Mouse (Mus musculus) mouse trophoblast stem cell (cell line): ENCODE results near the gene Babam2.

ENCODE experiments used
- in situ Hi-C, 2 experiments: fragments of 300-500 bp; cut with MseI, MboI; formaldehyde crosslinking; loops; 2 replicates in 1 of 2; 3 replicates in 1 of 2; pipeline ENCODE4 v1.15.1; 2025

Babam2 gene

GRCm38 (mm10) chr5:31984369-31984961 is 287.0 kb downstream of the Babam2 start:
- in situ Hi-C loops, result no loop called here

GRCm38 (mm10) chr5:31985021-31985420 is 287.5 kb downstream of the Babam2 start:
- in situ Hi-C loops, result no loop called here

GRCm38 (mm10) chr5:31987541-31988307 is 290.2 kb downstream of the Babam2 start:
- in situ Hi-C loops, result no loop called here

- in situ Hi-C loops, result no loop called here
Measured at GRCm38 (mm10) chr5:31997189-31997954, 299.9 kb downstream of the Babam2 start.

GRCm38 (mm10) chr5:31998806-31999205 is 301.3 kb downstream of the Babam2 start:
- in situ Hi-C loops, result no loop called here

- in situ Hi-C loops, result no loop called here
Measured at GRCm38 (mm10) chr5:32000076-32000475, 302.6 kb downstream of the Babam2 start.

GRCm38 (mm10) chr5:32001266-32001665 is 303.8 kb downstream of the Babam2 start:
- in situ Hi-C loops, result no loop called here

- in situ Hi-C loops, result no loop called here
Measured at GRCm38 (mm10) chr5:32001771-32002170, 304.3 kb downstream of the Babam2 start.

- in situ Hi-C loops, result no loop called here
Measured at GRCm38 (mm10) chr5:32008401-32008800, 310.9 kb downstream of the Babam2 start.

GRCm38 (mm10) chr5:32010056-32010455 is 312.6 kb downstream of the Babam2 start:
- in situ Hi-C loops, result no loop called here

- in situ Hi-C loops, result no loop called here
Measured at GRCm38 (mm10) chr5:32013053-32013452, 315.6 kb downstream of the Babam2 start.

GRCm38 (mm10) chr5:32014786-32015185 is 317.3 kb downstream of the Babam2 start:
- in situ Hi-C loops, result no loop called here

GRCm38 (mm10) chr5:32015949-32016478 is 318.5 kb downstream of the Babam2 start:
- in situ Hi-C loops, result no loop called here

- in situ Hi-C loops, result no loop called here
Measured at GRCm38 (mm10) chr5:32017686-32018085, 320.2 kb downstream of the Babam2 start.

GRCm38 (mm10) chr5:32018276-32018675 is 320.8 kb downstream of the Babam2 start:
- in situ Hi-C loops, result no loop called here

GRCm38 (mm10) chr5:32029834-32030433 is 332.4 kb downstream of the Babam2 start:
- in situ Hi-C loops, result no loop called here

- in situ Hi-C loops, result no loop called here
Measured at GRCm38 (mm10) chr5:32033185-32033584, 335.7 kb downstream of the Babam2 start.

GRCm38 (mm10) chr5:32033621-32034020 is 336.1 kb downstream of the Babam2 start:
- in situ Hi-C loops, result no loop called here

GRCm38 (mm10) chr5:32034475-32035054 is 337.1 kb downstream of the Babam2 start:
- in situ Hi-C loops, result no loop called here

GRCm38 (mm10) chr5:32035721-32036320 is 338.3 kb downstream of the Babam2 start:
- in situ Hi-C loops, result no loop called here

- in situ Hi-C loops, result no loop called here
Measured at GRCm38 (mm10) chr5:32036896-32037295, 339.4 kb downstream of the Babam2 start.
